Mouse (Mus musculus) lung, postnatal 0 days (tissue): ENCODE measurements at regions not wholly inside any gene's neighbourhood (a gene's known extent, or its start where the extent isn't known, plus 50 kb on each side); places are given as distances from the start of the nearest gene placed in this dataset.

Experiments used
- ATAC-seq: fragments of 200-750 bp; cut with Nextera tagmentation; 2 replicates; pipeline ENCODE4 v1.8.0; 2017; ENCODE audit warnings: moderate library complexity
- DNase-seq: peaks from one replicate; pipeline ENCODE4 v3.0.0-alpha.2; 2016; ENCODE audit warnings: low spot score
- H3K27ac ChIP-seq: fragments of 300-500 bp; sonication (generic); 2 replicates; pipeline ENCODE4 v1.5.1; 2014; ENCODE audit warnings: antibody characterized with exemption, mild to moderate bottlenecking, low read length, mixed read lengths
- H3K27me3 ChIP-seq: fragments of 300-500 bp; sonication (generic); replicated peaks from 2 replicates; pipeline ENCODE4 v1.6.1; 2014; ENCODE audit warnings: low read length, mixed read lengths; ENCODE audit not compliant: insufficient read depth
- H3K36me3 ChIP-seq: fragments of 300-500 bp; sonication (generic); 2 replicates; pipeline ENCODE4 v1.6.1; 2014; ENCODE audit warnings: low read length, mixed read lengths; ENCODE audit not compliant: insufficient read depth
- H3K4me1 ChIP-seq: fragments of 300-500 bp; sonication (generic); 2 replicates; pipeline ENCODE4 v1.6.1; 2014; ENCODE audit warnings: antibody characterized with exemption, low read depth, low read length, mixed read lengths; ENCODE audit not compliant: insufficient read depth
- H3K4me2 ChIP-seq: fragments of 300-500 bp; sonication (generic); replicated peaks from 2 replicates; pipeline ENCODE4 v1.6.1; 2014; ENCODE audit warnings: low read depth, mild to moderate bottlenecking, low read length, moderate library complexity, mixed read lengths
- H3K4me3 ChIP-seq: fragments of 300-500 bp; sonication (generic); 2 replicates; pipeline ENCODE4 v1.5.1; 2014; ENCODE audit warnings: low read depth, low read length
- H3K9ac ChIP-seq: fragments of 300-500 bp; sonication (generic); replicated peaks from 2 replicates; pipeline ENCODE4 v1.6.1; 2014; ENCODE audit warnings: low read depth, mild to moderate bottlenecking
- H3K9me3 ChIP-seq: fragments of 300-500 bp; sonication (generic); 2 replicates; pipeline ENCODE4 v1.6.1; 2016; ENCODE audit warnings: low read length, mixed read lengths
- CTCF ChIP-seq: IDR thresholded peaks from 2 replicates; pipeline ENCODE4 v1.5.1; 2016; ENCODE audit warnings: antibody characterized with exemption, mild to moderate bottlenecking
- EP300 ChIP-seq: IDR thresholded peaks from 2 replicates; pipeline ENCODE4 v1.6.1; 2016; ENCODE audit warnings: antibody characterized with exemption, mild to moderate bottlenecking, control low read depth
- WGBS: fragments of 180-500 bp; shearing (Covaris S2); extraction: QIAGEN DNeasy Blood & Tissue Kit; methylation state at CpG from one replicate; pipeline ENCODE4 v1.1.7; 2014; 5-methylcytosine and 5-hydroxymethylcytosine counted together

GRCm38 (mm10) chr3:8036697-8037096, 1416.5 kb upstream of the 1700008P02Rik start:
- Histone ChIP-seq H3K27me3 (no peaks in the 10 kb centered on the region), H3K4me1 (no peaks in the 10 kb centered on the region), H3K9ac (no peak overlapping the region), H3K36me3 (no peaks in the 10 kb centered on the region), H3K4me3 (no peak overlapping the region), H3K27ac (no peak overlapping the region), H3K4me2 (no peak overlapping the region), H3K9me3 (no peaks in the 10 kb centered on the region)
- TF ChIP-seq CTCF (no peak), EP300 (no peak)
- no peak for ATAC-seq
- WGBS: 72% methylated on average over 1 of the region's 1 CpGs
- no peak for DNase-seq

DNA sequence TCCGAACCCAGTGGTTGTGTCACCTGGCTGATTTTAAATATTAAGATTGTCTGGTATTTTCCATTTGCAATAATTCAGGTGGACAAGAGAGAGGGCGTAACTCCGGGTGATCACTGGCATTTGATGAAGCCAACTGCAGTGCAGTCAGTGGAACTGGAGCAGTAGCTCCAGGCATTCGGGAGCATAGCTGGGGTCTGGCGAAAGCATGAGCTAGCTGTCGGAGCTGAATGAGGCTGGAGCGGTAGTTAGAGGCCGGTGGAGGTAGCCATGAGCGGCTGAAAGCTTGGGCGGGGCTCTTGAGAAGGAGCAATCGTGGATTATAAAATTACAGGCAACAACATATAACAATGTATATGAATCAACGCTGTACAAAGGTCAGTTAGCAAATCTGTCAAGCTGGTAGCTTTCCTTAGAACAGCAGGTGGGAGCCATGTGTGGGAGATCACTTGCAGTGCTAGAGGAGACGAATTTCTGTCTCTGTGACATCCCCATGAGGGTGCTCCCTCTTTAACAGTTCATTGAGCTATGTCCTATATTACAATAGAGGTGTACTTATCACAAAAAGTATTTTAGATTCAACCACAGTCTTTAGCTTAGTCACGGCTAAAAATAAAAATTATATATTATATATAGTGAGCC, 1415.0 kb upstream of the 1700008P02Rik start:
- Histone ChIP-seq H3K4me3 (no peak overlapping the region), H3K9ac (no peak overlapping the region), H3K4me2 (no peak overlapping the region), H3K27ac (no peak overlapping the region), H3K36me3 (no peaks in the 10 kb centered on the region), H3K27me3 (no peaks in the 10 kb centered on the region), H3K9me3 (no peaks in the 10 kb centered on the region), H3K4me1 (no peaks in the 10 kb centered on the region)
- TF ChIP-seq EP300 (no peak), CTCF (no peak)
- WGBS: 81% methylated on average over 14 of the region's 14 CpGs
- ATAC-seq: no peak
- no peak for DNase-seq

DNA sequence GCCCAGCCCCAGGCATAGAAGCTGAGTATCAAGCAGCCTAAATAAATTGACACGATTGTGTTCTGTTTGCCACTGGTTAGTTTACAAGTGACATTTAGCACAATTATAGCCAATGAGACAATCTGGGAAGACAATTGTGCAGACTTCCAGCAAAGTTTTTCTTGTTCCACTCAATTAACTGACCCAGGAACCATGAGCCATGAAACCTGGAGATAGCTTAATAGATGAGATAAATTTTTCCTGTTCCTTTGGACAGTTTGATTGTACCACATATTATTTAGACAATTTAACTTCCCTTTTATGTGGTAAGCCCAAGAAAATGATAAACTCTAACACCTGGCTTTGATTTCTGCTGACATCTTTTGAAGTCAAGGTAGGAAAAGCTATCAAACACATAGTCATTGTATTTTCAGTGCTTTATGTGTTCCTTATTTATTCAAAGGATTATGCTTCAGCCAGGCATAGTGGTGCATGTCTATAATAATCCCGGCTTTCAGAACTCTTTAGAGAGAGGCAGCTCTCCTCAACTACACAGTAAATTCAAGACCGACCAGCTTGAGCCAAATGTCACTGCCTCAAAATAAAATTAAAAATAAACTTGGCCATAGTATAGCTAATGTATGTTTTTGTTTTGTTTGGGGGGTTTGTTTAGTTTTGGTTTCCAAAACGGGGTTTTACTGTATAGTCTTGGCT, 1406.2 kb upstream of the 1700008P02Rik start:
- Histone ChIP-seq H3K9ac (no peak overlapping the region), H3K36me3 (no peaks in the 10 kb centered on the region), H3K4me1 (no peaks in the 10 kb centered on the region), H3K27ac (no peak overlapping the region), H3K27me3 (no peaks in the 10 kb centered on the region), H3K9me3 (no peaks in the 10 kb centered on the region), H3K4me2 (no peak overlapping the region), H3K4me3 (no peak overlapping the region)
- ATAC-seq (no peak), DNase-seq (no peak)
- WGBS: 74% methylated on average over 4 of the region's 4 CpGs
- TF ChIP-seq CTCF (no peak), EP300 (no peak)

DNA sequence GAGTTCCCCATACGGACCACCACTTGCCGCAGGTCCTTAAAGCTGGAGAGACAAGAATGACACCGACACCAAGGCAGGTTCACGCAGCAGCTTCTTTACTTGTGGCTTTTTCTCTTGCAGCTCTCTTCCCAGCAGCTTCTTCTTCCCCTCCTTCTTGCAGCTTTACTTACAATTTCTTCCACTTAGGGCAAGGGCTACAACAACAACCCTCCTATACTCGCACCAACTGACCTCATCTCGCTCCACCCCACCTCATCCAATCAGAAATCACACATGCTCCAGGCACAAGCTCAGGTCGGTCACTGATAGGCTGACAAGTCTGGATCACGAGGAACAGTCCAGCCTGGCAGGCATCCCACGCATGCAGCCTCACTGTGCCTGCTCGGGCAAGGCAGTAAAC, 1402.4 kb upstream of the 1700008P02Rik start:
- Histone ChIP-seq H3K27ac (no peak overlapping the region), H3K9ac (no peak overlapping the region), H3K4me2 (no peak overlapping the region), H3K27me3 (no peaks in the 10 kb centered on the region), H3K9me3 (no peaks in the 10 kb centered on the region), H3K36me3 (no peaks in the 10 kb centered on the region), H3K4me3 (no peak overlapping the region), H3K4me1 (no peaks in the 10 kb centered on the region)
- DNase-seq (no peak), ATAC-seq (no peak)
- TF ChIP-seq CTCF: no peak
- no peak for TF ChIP-seq EP300
- 86% methylated on average over 10 of the region's 10 CpGs for WGBS

GRCm38 (mm10) chr3:8017489-8017888, 1397.2 kb upstream of the 1700008P02Rik start:
- Histone ChIP-seq H3K9me3 (no peaks in the 10 kb centered on the region), H3K36me3 (no peaks in the 10 kb centered on the region), H3K4me3 (no peak overlapping the region), H3K27me3 (no peaks in the 10 kb centered on the region), H3K9ac (no peak overlapping the region), H3K27ac (no peak overlapping the region), H3K4me1 (no peaks in the 10 kb centered on the region), H3K4me2 (no peak overlapping the region)
- WGBS: 70% methylated on average over 3 of the region's 3 CpGs
- ATAC-seq (no peak), DNase-seq (no peak)
- no peak for TF ChIP-seq EP300
- TF ChIP-seq CTCF: no peak

DNA sequence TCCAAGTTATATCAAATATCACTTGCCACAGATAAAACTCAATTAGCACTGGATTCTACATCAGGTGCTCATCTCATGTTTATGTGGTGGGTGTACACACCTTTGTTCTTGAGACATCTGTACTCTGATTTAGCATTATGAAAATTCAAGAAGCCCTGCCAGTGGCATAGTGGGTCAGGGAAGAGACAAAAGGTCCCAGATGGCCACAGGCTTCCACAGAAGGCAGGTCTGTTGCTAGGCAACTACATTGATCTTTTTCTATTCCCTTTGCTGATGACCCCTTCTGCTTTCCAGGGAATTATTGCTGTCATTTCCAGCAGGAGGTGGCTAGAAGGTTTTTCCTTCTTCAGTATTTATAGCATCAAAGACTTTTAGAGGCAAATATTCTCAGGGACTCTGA, 1396.7 kb upstream of the 1700008P02Rik start:
- no peak overlapping the region for H3K9ac ChIP-seq
- H3K36me3 ChIP-seq: no peaks in the 10 kb centered on the region
- H3K9me3 ChIP-seq: no peaks in the 10 kb centered on the region
- DNase-seq (no peak), ATAC-seq (no peak)
- no peak overlapping the region for H3K27ac ChIP-seq
- TF ChIP-seq CTCF: no peak
- no peak for TF ChIP-seq EP300
- no peaks in the 10 kb centered on the region for H3K4me1 ChIP-seq
- H3K4me3 ChIP-seq: no peak overlapping the region
- H3K4me2 ChIP-seq: no peak overlapping the region
- no peaks in the 10 kb centered on the region for H3K27me3 ChIP-seq
